Mouse (Mus musculus): ENCODE data around the gene Htra1.

GRCm38 (mm10) chr7:130894931-130895617 is 40.8 kb upstream of the Htra1 start:
- no peak for TF ChIP-seq CTCF (IDR thresholded peaks at IDR 0.05; ENCODE audit: borderline replicate concordance, insufficient read depth, low read length)
- TF ChIP-seq POLR2A (IDR thresholded peaks at IDR 0.05; ENCODE audit: low read depth, low read length): no peak

All from embryonic fibroblast, embryonic 13.5 days (primary cell).